Mouse (Mus musculus) MEL (cell line): Measurements from ENCODE around the gene Gdf3. TPM values are rescaled to one million over a fixed set of nuclear protein-coding genes. Genes with fewer than 3 reads are reported as not detected.

Experiments used
- DNase-seq: peaks from one replicate; pipeline ENCODE4 v3.0.0; 2011; ENCODE audit warnings: low read depth, low spot score
- H3K27ac ChIP-seq: 2 replicates; pipeline ENCODE4 v1.5.1; 2012; ENCODE audit warnings: low read depth, mild to moderate bottlenecking, control low read depth, low read length, moderate library complexity; ENCODE audit not compliant: control insufficient read depth
- H3K27me3 ChIP-seq, 2 experiments: fragments of 150-350 bp in 1 of 2; sonication (generic) in 1 of 2; 2 replicates each; pipeline ENCODE4 v1.6.1; 2012; ENCODE audit warnings: low read length in 2 of 2, mild to moderate bottlenecking in 2 of 2, improper control_type of control experiment in 1 of 2, moderate library complexity in 1 of 2; ENCODE audit not compliant: insufficient read depth in 2 of 2, control insufficient read depth in 1 of 2
- H3K36me3 ChIP-seq, 2 experiments: 2 replicates each; pipeline ENCODE4 v1.6.1; 2012 to 2014; ENCODE audit warnings: low read length in 2 of 2, improper control_type of control experiment in 1 of 2, inconsistent platforms in 1 of 2, mild to moderate bottlenecking in 1 of 2; ENCODE audit not compliant: insufficient read depth in 2 of 2, control insufficient read depth in 1 of 2
- H3K4me1 ChIP-seq, 2 experiments: fragments of 150-350 bp in 1 of 2; sonication (generic) in 1 of 2; 2 replicates each; pipeline ENCODE4 v1.6.1; 2012; ENCODE audit warnings: low read length in 2 of 2, improper control_type of control experiment in 1 of 2, mild to moderate bottlenecking in 1 of 2; ENCODE audit not compliant: insufficient read depth in 2 of 2, control insufficient read depth in 1 of 2
- H3K4me3 ChIP-seq, 2 experiments: fragments of 150-350 bp in 1 of 2; sonication (generic) in 1 of 2; 2 replicates each; pipeline ENCODE4 v1.5.1; 2012; ENCODE audit warnings: low read depth in 2 of 2, low read length in 2 of 2, mild to moderate bottlenecking in 2 of 2, moderate library complexity in 2 of 2, control low read depth in 1 of 2, improper control_type of control experiment in 1 of 2; ENCODE audit not compliant: control insufficient read depth in 1 of 2, insufficient read depth in 1 of 2
- H3K79me2 ChIP-seq: 2 replicates; pipeline ENCODE4 v1.6.1; 2012; ENCODE audit warnings: mild to moderate bottlenecking, low read length, moderate library complexity; ENCODE audit not compliant: control insufficient read depth, poor library complexity, insufficient read depth
- H3K9ac ChIP-seq: 2 replicates; pipeline ENCODE4 v1.6.1; 2012; ENCODE audit warnings: low read depth, mild to moderate bottlenecking, control low read depth, low read length, moderate library complexity; ENCODE audit not compliant: control insufficient read depth, poor library complexity, severe bottlenecking
- H3K9me3 ChIP-seq: fragments of 150-350 bp; sonication (generic); replicated peaks from 2 replicates; pipeline ENCODE4 v1.6.1; 2012; ENCODE audit warnings: mild to moderate bottlenecking, low read length, improper control_type of control experiment, moderate library complexity; ENCODE audit not compliant: insufficient read depth
- BHLHE40 ChIP-seq: IDR thresholded peaks from 2 replicates; pipeline ENCODE4 v1.6.1; 2012; ENCODE audit warnings: low read depth, mild to moderate bottlenecking, inconsistent platforms, low read length, improper control_type of control experiment, borderline replicate concordance
- CHD1 ChIP-seq: IDR thresholded peaks from 2 replicates; pipeline ENCODE4 v1.6.1; 2012; ENCODE audit warnings: low read depth, mild to moderate bottlenecking, inconsistent platforms, low read length, improper control_type of control experiment
- CHD2 ChIP-seq: IDR thresholded peaks from 2 replicates; pipeline ENCODE4 v1.6.1; 2011; ENCODE audit warnings: low read length, improper control_type of control experiment
- CTCF ChIP-seq, 3 experiments: IDR thresholded peaks in 2 of 3; conservative IDR thresholded peaks in 1 of 3; 2 replicates each; pipeline ENCODE4 v1.5.1; 2011 to 2012; ENCODE audit warnings: low read length in 3 of 3, low read depth in 2 of 3, mild to moderate bottlenecking in 2 of 3, improper control_type of control experiment in 1 of 3, inconsistent platforms in 1 of 3, mixed read lengths in 1 of 3, moderate library complexity in 1 of 3; ENCODE audit not compliant: control insufficient read depth in 1 of 3, insufficient read depth in 1 of 3, poor library complexity in 1 of 3, severe bottlenecking in 1 of 3
- E2F4 ChIP-seq: IDR thresholded peaks from 2 replicates; pipeline ENCODE4 v1.6.1; 2011; ENCODE audit warnings: low read depth, low read length, improper control_type of control experiment, borderline replicate concordance
- GATA1 ChIP-seq: IDR thresholded peaks from 2 replicates; pipeline ENCODE4 v1.6.1; 2011; ENCODE audit warnings: low read depth, low read length, improper control_type of control experiment
- JUND ChIP-seq: IDR thresholded peaks from 2 replicates; pipeline ENCODE4 v1.6.1; 2011; ENCODE audit warnings: low read depth, mild to moderate bottlenecking, improper control_type of control experiment, low read length
- KAT2A ChIP-seq: conservative IDR thresholded peaks from 2 replicates; pipeline ENCODE4 v1.6.1; 2012; ENCODE audit warnings: low read depth, low read length, improper control_type of control experiment, inconsistent platforms
- MAFK ChIP-seq: IDR thresholded peaks from 2 replicates; pipeline ENCODE4 v1.6.1; 2011; ENCODE audit warnings: low read depth, mild to moderate bottlenecking, low read length, improper control_type of control experiment, borderline replicate concordance
- MAZ ChIP-seq: IDR thresholded peaks from 2 replicates; pipeline ENCODE4 v1.6.1; 2012; ENCODE audit warnings: low read depth, mild to moderate bottlenecking, inconsistent platforms, low read length, improper control_type of control experiment
- MXI1 ChIP-seq: IDR thresholded peaks from 2 replicates; pipeline ENCODE4 v1.6.1; 2011; ENCODE audit warnings: mild to moderate bottlenecking, low read depth, low read length, improper control_type of control experiment
- MYB ChIP-seq: IDR thresholded peaks from 2 replicates; pipeline ENCODE4 v1.6.1; 2011; ENCODE audit warnings: mild to moderate bottlenecking, low read depth, low read length, improper control_type of control experiment
- NELFE ChIP-seq: IDR thresholded peaks from 2 replicates; pipeline ENCODE4 v1.6.1; 2011; ENCODE audit warnings: low read depth, low read length, improper control_type of control experiment
- NRF1 ChIP-seq: IDR thresholded peaks from 2 replicates; pipeline ENCODE4 v1.6.1; 2014; ENCODE audit warnings: low read depth, mild to moderate bottlenecking, inconsistent platforms, low read length, improper control_type of control experiment, moderate library complexity; ENCODE audit not compliant: poor library complexity, insufficient read depth, severe bottlenecking
- POLR2AphosphoS2 ChIP-seq: IDR thresholded peaks from 2 replicates; pipeline ENCODE4 v1.6.1; 2011; ENCODE audit warnings: low read length, improper control_type of control experiment
- POLR2AphosphoS5 ChIP-seq: IDR thresholded peaks from 2 replicates; pipeline ENCODE4 v1.6.1; 2012; ENCODE audit warnings: low read depth, borderline replicate concordance, mild to moderate bottlenecking, inconsistent platforms, low read length, moderate library complexity, mixed read lengths
- RAD21 ChIP-seq: IDR thresholded peaks from 2 replicates; pipeline ENCODE4 v1.6.1; 2011; ENCODE audit warnings: mild to moderate bottlenecking, low read depth, low read length, improper control_type of control experiment
- SMC3 ChIP-seq: IDR thresholded peaks from 2 replicates; pipeline ENCODE4 v1.6.1; 2011; ENCODE audit warnings: low read depth, low read length, improper control_type of control experiment
- TAL1 ChIP-seq: IDR thresholded peaks from 2 replicates; pipeline ENCODE4 v1.6.1; 2012; ENCODE audit warnings: mild to moderate bottlenecking, inconsistent platforms, low read length, moderate library complexity, mixed read lengths
- USF2 ChIP-seq, 2 experiments: IDR thresholded peaks; 2 replicates each; pipeline ENCODE4 v1.6.1; 2011 to 2012; ENCODE audit warnings: improper control_type of control experiment in 2 of 2, low read length in 2 of 2, borderline replicate concordance in 1 of 2, inconsistent platforms in 1 of 2, low read depth in 1 of 2, mild to moderate bottlenecking in 1 of 2; ENCODE audit not compliant: insufficient read depth in 1 of 2
- ZC3H11A ChIP-seq: IDR thresholded peaks from 2 replicates; pipeline ENCODE4 v1.6.1; 2012; ENCODE audit warnings: low read depth, mild to moderate bottlenecking, inconsistent platforms, low read length, improper control_type of control experiment
- ZKSCAN1 ChIP-seq: IDR thresholded peaks from 2 replicates; pipeline ENCODE4 v1.6.1; 2012; ENCODE audit warnings: low read depth, mild to moderate bottlenecking, inconsistent platforms, low read length, improper control_type of control experiment, moderate library complexity
- ZNF384 ChIP-seq: IDR thresholded peaks from 2 replicates; pipeline ENCODE4 v1.6.1; 2012; ENCODE audit warnings: low read depth, mild to moderate bottlenecking, inconsistent platforms, low read length, improper control_type of control experiment
- polyA plus RNA-seq, 2 experiments: library from polyadenylated mRNA; stranded (reverse) in 1 of 2; unstranded in 1 of 2; fragments of >175 nt in 1 of 2; fragments of >200 nt in 1 of 2; gene quantifications; 2 replicates each; pipeline versions ENCODE4 v1.2.1 to v1.2.4; 2012; ENCODE audit warnings: low replicate concordance in 2 of 2, low read depth in 1 of 2; ENCODE audit not compliant: insufficient read length in 2 of 2, insufficient read depth in 1 of 2, missing spikeins in 1 of 2
- total RNA-seq: library from RNA; depleted of rRNA; stranded (reverse); fragments of 300-350 nt; gene quantifications from 2 replicates; pipeline ENCODE4 v1.2.3, GENCODE M21; 2012

Gdf3 gene
- total and polyA plus RNA-seq, 3 experiments: 42.8 to 50.2 TPM; not detected in 1

- DNase-seq: peak; percentile 63
- Histone ChIP-seq H3K36me3 (no peaks in the 10 kb centered on the region; a peak in 1 of 4 replicates), H3K9me3 (no peaks in the 10 kb centered on the region), H3K9ac (no peak overlapping the region), H3K27me3 (peaks cover 0 to 1% of the 10 kb centered on the region in 2 experiments; a peak in 1 of 4 replicates), H3K79me2 (peaks cover 3% of the 10 kb centered on the region), H3K27ac (no peak overlapping the region), H3K4me3 (no peak overlapping the region), H3K4me1 (peaks cover 3 to 4% of the 10 kb centered on the region in 2 experiments; a peak in 2 of 4 replicates)
- TF ChIP-seq ZKSCAN1 (no peak), E2F4 (no peak), NRF1 (no peak), SMC3 (peak; percentile 65), ZC3H11A (0 out of 2 replicates have a peak, but pooled peaks have one; percentile 25), RAD21 (peak; percentile 60), NELFE (no peak), BHLHE40 (no peak), CTCF (IDR thresholded peaks at IDR 0.05 in 2 of 3, conservative IDR thresholded peaks at IDR 0.05 in 1 of 3; ENCODE audit: control insufficient read depth in 1 of 3, insufficient read depth in 1 of 3, low read depth in 2 of 3, low read length in 3 of 3, poor library complexity in 1 of 3, severe bottlenecking in 1 of 3) (peak; percentile 31 to 85 (median 66))
Observed at GRCm38 (mm10) chr6:122614047-122614446, 4.2 kb upstream of the Gdf3 start.

GRCm38 (mm10) chr6:122612426-122612825 lies 2.5 kb upstream of the Gdf3 start:
- Histone ChIP-seq H3K9me3 (no peaks in the 10 kb centered on the region), H3K4me1 (peaks cover 4 to 10% of the 10 kb centered on the region in 2 experiments; a peak in 3 of 4 replicates), H3K4me3 (no peak overlapping the region), H3K27me3 (0 out of 4 replicates have a peak, but pooled peaks cover 0 to 1% of the 10 kb centered on the region in 2 experiments), H3K79me2 (peaks cover 17% of the 10 kb centered on the region), H3K27ac (no peak overlapping the region)
- DNase-seq: no peak
- TF ChIP-seq NRF1 (no peak), NELFE (no peak), POLR2AphosphoS5 (no peak), MXI1 (no peak), MAFK (no peak), USF2 (IDR thresholded peaks at IDR 0.05; ENCODE audit: borderline replicate concordance in 1 of 2, insufficient read depth in 1 of 2, low read depth in 1 of 2, low read length in 2 of 2) (no peak), GATA1 (no peak), JUND (no peak), CHD2 (no peak), MAZ (no peak), CHD1 (no peak), POLR2AphosphoS2 (no peak), RAD21 (no peak), ZNF384 (no peak), E2F4 (no peak), KAT2A (no peak), TAL1 (no peak), MYB (no peak)
- TF ChIP-seq, all 39 proteins: peak for 0
- peaks cover 0 to 8% of the 10 kb centered on the region in 2 experiments; a peak in 2 of 4 replicates for H3K36me3 ChIP-seq
- no peak overlapping the region for H3K9ac ChIP-seq
